Mouse (Mus musculus): ENCODE measurements around the gene Gm44805. TPM values are rescaled to one million over a fixed set of nuclear protein-coding genes. Genes with fewer than 3 reads are reported as not detected.

Gene Gm44805
- total RNA-seq (2022): 1 to 10 TPM in 2 of 4 experiments, under 1 TPM in 1, not detected in 1; 0.54 to 3.0 (median 1.9) TPM

DNA sequence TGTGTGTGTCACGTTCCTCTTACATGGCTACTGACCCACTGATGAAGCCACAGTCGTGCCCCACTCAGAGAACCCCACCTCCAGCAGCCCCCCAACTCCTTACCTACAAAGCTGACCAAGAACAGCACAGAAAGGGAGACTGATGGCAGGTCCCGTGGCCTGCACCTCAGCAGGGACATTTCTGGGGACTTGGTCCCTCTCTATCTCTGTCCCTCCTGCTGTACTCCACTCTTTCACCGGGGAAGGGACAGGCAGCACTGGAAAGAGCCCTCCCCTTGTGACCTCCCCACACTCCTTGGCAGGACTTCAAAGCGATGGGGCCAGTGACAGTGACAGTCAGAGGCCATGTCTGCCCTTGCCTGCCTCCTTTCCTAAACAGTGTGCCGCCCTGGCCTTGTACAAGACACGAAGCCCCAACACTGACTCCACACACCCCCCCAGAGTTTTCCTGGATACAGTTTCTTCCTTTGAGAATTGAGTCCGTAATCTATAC, at the start of gene Gm44805, which contains the start of gene Apoc4:
Gene Gm44805 (minus strand): TSS at position 222 of the 493 bp plus-strand sequence.
Gene Apoc4 (minus strand): TSS at position 278 of the 493 bp plus-strand sequence.
- peak; percentile 88 for DNase-seq

DNA sequence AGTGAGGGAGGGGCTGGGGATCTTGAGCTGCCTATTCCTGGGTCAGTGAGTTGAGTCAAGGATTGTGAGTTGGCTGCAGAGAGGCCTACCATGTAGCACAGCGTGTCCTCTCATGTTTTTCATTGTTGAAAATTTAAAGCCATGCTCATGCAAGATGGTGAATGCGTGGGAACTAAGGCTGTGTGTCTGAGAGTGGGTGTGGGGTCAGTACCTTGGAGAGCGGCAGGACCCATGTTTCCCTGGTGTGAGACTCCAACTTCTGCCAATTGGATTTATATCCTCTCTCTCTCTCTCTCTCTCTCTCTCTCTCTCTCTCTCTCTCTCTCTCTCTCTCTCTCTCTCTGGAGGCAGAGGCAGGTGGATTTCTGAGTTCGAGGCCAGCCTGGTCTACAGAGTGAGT, 45.3 kb upstream of the Gm44805 start:
- DNase-seq: no peak

DNA sequence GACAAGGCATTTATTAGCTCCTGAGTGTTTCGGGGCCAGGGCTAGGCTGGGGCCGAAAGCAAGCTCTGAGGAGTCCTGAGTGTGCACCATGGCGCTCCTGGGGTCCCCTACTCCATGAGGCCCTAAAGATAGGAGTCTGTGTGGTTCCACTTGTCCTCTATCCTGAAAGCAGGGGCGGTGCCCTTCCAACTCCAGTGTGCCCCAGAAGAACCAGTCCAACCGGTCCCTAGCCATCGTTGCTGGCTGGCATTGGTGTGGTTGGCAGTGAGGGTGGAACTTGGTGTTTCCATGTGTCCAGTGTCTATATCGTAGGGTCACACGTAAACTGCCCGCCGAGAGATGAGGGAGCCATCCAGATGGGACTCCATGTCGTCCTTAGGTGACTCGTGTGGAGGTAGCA, 42.9 kb upstream of the Gm44805 start:
- DNase-seq: no peak

DNA sequence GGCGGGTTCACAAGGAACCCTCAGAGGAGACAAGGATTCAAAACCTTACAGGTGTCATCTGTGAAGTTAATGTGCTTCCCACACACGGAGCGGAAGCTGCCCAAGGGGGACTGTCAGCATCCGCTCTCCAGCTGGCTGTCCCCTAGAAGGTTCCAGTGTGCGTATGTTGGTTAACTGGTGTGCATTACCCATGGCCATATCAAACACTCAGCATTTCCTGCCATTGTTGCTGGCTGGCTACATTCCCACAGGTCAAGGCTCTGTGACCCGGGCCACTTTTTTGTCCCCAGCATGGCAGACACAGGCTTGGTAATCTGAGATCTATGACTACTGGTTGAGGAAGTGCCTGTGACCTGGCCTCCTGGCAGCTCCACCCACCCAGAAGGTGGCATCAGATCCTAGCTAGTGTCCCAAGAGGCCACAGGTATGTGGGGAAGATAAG, 41.6 kb upstream of the Gm44805 start:
- DNase-seq: no peak

DNA sequence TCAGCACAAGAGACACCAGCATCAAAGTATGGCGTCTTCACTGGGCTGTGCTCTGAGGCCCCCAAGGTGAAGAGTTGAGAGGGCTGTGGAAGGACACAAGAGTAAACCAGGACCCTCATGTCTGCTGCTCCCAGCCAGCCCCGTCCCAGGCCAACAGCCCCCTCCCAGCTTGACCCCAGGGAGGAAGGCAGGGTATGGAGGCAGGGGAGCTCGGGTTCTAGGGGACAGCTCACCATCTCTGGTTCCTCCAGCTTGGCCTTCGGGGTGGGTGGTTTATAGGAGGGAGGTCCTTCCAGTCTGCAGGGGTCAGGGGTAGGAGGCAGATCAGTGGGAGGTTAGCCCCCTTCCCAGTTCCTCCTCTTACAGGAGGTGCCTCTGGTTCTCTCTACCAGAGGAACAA, 38.0 kb upstream of the Gm44805 start:
- DNase-seq: no peak

DNA sequence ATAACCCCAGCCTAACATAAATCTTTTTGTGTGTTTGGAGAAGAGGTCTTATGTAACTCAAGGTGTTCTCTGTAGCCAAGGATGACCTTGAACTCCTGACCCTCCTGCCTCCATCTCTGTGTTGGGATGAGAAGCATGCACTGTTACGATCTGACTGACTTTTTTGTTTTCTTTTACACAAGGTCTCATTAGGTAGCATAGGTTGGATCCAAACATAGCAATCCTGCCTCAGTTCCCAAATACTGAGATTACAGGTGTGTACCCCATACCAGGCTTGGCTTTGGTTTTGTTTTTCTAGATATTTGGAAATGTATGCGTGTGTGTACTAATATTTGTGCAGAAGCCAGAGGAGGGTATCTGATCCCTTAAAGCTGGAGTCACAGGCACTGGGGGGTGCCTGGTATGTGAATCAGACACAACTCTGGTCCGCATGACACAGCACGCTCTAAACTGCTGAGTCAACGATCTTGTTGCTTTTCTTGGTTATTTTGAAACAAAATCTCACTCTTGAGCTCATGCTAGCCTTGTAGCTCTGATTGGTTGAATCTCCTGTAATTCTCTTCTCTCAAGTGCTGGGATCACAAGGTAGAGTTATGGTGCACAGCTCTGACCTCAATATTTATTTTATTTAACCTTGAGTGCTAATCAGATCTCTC, 37.2 kb upstream of the Gm44805 start:
- no peak for DNase-seq

DNA sequence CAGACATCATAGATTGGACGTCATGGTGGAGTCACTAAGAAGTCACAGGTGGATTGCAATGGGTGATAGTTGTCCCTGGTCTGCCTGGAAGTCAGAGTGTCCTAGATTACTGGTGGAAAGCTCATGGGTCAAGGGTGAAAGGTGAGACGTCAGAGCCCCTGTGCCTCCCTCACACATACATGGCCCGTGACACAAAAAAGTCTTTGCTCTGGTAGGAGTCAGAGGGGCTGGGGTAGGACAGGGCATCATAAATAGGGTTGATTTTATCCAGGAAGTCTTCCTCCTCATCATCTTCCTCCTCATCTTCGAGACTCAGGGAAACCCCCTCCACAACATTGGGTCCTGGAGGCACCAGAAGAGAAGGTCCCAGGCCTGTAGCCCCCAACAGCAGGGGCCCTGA, 36.1 kb upstream of the Gm44805 start:
- no peak for DNase-seq

DNA sequence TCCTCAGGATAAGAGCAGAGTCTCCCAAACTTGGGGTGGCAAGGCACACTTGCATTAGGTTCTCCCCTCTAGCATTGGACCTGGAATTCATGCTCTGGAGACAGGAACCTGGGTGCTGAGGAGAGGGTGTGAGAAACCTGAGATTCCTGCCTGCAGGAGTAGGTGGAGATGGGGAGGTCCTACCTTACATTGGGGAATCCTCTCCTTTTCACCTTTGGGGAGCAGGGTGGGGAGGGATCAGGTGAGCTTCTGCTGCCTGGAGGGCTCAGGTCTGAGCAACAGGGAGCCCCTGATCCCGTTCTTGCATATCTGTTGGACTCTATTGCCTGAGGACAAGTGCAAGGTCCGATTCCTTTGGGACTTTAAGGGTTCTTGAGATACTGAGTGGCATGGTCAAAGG, 35.6 kb upstream of the Gm44805 start:
- DNase-seq: no peak

DNA sequence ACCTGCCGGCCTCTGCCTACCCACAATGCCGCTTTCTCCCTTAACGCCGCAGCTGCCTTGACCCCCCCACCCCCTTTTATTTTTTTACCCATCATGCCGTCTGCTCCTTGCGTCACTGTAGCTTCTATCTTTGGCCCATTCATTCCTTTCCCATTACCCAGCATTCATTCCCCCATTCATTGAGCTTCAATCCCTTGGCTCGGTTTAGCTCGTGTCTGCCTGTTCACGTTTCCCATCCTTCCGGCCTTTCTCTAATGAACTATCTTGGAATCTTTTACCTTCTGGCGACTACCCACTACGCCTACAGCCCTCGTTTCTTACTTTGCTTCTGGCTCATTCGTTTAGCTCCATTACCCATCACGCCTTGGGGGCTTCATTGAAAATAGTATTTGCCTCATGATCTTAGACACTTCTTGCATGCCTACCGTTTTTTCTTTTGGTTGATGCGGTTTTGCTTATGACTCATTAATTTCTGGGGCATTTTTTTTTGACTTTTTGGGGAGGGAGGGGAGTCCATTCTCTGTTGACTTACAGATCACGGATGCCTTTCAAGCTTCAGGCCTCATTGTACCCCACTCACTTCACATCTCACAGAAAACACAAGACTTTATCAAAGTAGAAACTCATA, 34.9 kb upstream of the Gm44805 start:
- no peak for DNase-seq

DNA sequence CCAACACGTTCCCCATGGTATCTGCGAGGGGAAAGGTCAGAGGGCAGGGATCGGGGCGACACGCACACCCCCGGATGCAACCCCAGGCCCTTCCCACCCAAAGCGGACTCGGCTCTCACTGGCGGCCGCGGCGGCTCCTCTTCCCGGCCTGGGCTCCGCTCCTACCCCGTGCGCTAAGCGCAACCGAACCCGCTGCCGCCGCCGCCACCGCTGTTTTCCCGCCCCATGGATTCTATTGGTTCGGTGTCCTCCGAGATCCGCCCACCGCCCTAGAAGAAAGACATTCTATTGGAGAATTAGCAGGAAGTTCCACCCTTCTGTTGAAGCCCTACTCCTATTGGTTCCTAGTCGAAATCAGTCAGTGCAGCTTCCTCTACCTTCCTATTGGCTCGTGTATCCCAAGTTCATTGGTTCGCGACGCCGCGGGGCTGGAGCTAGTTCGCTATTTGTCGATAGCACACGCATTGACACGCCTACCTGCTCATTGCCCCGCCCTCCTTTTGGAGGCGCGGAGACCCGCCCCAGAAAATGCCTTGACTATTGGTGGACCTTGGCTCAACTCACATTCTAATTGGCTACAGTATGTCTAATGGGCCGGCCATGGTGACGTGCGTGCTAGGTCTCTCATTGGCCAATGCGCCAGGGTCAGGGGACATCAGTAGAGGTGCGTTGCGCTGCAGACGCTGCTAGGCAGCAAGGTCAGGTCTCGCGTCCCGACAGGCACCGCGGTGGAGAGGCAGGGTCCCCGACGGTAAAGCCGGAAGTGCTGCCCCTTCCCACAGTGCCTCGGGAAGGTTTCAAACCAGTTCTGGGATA, 34.2 kb upstream of the Gm44805 start, which contains the start of gene Tomm40:
Gene Tomm40 (minus strand): TSS at position 200 of the 816 bp plus-strand sequence.
- peak; percentile 100 for DNase-seq

DNA sequence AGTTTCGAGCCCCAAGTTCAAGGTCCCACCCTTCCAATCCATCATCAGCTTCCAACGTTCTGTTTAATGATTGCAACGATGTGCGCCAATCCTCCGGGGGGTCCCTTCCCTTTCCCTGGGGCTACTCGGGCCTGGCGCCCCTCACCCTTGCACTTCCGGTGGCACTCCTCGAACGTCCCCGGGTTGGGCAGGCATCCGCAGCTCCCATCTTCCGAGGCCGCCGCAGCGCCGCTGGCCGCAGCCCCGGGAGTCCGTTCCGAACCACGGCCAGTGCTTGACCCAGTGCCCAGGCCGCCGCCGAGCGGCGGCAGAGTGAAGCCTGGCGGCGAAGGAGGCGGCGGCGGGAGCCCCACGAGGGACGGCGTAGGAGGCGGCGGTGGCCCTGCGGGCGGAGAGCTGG, 33.6 kb upstream of the Gm44805 start:
- no peak for DNase-seq

DNA sequence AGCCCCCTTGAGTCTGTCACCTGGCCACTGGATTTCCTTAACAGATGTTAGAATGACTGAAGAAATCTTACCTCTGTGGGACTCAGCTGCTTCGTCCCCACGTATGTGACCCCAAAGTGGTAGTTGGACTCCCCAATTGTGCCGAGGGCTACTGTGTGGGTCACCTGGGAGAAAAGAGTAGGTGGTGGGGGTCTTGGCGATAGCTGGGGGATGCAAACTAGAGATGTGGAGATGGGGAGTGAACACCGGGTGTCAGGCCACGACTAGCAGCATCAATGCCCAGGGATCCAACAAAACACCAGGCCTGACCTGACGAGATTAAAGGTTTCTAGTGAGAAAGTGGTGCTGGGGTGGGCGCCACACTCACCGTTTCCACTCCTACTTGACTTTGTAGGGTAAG, 32.4 kb upstream of the Gm44805 start:
- no peak for DNase-seq

DNA sequence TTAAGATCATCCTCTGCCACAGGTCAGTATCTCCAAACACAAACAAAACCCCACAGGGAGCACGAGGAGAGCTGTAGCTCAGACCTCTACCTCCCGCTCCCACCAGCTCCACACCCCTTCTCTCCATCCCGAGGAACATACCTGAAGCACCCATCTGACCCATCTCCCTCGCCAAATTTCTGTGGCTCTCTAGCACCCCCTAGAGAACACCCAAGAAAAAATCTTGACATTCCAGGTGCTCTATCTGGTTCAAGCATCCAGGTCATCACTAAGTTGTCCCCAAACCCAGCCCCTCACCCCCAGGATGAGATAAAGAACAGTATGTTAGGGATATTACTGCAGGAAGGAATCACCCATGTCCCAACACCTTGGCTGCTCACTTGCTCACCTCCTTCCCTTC, 32.0 kb upstream of the Gm44805 start:
- no peak for DNase-seq

DNA sequence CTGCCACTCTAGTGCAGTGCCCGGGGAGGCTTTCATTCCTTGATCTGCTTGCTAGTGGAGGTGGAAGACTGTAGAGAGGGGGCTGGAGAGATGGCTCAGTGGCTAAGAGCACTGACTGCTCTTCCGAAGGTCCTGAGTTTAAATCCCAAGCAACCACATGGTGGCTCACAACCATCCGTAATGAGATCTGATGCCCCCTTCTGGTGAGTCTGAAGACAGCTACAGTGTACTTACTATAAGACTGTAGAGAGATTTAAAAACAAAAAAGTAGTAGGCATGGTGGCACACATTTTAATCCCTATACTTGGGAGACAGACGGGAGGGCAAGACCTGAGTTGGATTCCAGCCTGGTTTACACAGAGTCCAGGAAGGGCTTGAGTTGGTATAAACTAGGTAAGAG, 31.2 kb upstream of the Gm44805 start:
- DNase-seq: no peak

DNA sequence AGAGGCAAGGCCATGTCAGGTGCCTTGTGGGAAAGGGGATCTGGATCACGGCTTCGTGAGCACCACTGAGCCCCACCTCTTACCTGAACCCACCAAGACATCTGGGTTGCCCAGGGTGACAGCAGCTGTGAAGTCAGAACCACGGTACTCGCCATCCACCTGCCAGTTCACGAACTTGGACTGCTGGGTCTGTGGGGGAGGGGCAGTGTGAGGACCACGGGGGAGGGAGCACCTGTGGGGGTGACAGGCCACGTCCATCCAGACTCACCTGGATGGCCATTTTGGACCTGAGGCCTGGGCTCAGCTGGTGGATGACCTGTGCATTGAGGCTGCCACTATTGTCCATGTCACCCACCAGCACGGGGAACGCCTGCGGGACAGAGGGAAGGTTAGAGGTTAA, 29.4 kb upstream of the Gm44805 start:
- no peak for DNase-seq

DNA sequence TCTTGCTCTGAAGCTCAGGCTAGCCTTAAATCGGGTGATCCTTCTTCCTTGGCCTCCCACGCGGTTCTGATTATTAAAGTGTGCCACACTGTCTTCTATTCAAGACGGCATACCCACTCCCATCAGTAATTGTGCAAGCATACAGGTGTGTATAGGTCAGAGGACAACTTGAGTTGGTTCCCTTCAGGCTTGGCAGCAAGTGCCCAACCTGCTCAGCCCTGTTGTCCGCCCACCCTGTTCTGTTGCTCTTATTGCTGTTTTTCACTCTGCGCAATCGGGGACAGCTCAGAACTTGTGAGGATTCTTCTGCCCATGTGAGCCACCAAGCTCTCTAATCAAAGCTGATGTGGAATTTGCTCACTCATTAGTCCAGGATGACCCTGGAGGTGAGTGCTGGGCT, 24.0 kb upstream of the Gm44805 start:
- DNase-seq: no peak

DNA sequence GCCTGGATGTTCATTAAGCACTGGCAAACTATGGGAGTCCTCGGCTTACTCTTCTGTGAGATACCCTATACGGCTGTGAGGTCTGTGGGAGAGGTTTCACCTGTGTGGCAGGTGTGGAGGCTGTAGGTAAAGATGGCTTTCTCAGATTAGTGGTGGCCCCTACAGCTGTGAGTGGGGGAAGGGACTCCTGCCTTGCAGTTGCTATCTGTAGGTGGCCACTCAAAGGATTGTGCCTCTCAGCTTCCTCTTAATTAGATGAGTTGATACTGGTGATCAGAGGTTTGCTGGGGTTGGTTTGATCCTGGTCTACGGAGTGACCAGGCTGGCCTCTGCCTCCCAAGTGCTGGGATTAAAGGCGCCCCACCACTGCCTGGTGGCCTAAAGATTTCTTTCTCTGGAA, 23.3 kb upstream of the Gm44805 start:
- DNase-seq: no peak

DNA sequence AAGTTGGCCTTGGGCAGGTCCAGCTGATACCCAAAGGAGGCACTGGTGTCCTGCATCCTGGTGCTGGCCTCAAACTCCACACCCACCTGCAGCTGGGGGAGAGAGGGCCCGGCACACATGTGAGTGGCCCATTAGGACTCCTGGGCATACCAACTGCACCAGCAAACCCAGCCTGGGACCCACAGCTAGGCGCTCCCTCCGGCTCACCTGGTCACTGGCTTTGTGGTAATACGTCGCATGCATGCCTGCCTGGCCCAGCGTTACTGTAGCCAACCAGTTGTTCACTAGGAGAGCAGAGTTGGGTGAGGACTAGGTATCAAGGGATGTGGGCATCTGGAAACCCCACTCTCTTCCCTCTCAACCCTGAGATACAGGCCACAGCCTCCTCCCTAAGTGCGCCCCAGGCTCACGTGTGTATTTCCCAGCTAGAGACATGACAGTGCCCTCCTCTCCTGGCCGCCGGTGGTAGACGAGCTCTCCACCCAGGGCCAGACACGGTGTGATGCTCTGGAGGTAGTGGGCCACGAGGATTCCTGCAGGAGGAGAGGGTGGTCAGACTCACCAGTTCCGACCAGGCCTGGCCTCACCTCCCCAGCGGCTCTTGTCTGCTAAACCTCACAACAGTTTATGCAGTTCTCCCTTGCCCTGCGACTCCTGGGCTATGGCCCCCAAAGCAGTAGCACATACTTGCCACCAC, 21.8 kb upstream of the Gm44805 start:
- no peak for DNase-seq

DNA sequence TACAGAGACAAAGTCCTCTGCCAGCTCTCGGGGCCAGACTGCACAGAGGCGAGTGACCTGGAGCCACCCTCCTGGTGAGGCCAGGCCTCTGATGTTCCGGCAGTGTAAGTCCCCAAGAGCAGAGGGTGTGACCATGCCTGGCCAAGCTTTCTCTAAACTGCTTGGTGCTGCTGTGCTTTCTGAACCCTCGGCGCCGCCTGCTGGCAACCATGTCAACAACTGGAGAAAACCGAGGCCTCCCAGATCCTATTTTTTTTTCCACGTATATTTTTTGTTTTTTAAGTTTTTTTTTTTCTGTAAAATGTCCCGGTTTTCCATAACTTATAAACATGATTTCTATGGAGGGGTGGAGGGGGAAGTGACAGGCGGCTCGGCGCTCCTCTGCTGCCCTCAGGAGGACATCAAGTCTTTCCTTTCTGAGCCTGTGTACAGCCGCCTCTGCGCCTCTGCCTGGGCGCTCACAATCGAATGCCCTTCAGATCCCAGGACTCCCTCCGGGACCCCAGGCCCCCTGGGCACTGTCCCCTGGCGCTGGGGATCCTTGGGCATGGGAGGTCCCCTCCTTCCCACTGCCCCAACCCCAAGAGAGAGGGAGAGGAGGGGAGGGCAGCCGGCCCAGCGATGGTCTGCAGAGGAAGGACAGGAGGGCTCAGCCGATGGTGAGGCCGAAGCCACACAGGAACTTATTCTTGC, 20.0 kb upstream of the Gm44805 start:
- DNase-seq: peak; percentile 67

DNA sequence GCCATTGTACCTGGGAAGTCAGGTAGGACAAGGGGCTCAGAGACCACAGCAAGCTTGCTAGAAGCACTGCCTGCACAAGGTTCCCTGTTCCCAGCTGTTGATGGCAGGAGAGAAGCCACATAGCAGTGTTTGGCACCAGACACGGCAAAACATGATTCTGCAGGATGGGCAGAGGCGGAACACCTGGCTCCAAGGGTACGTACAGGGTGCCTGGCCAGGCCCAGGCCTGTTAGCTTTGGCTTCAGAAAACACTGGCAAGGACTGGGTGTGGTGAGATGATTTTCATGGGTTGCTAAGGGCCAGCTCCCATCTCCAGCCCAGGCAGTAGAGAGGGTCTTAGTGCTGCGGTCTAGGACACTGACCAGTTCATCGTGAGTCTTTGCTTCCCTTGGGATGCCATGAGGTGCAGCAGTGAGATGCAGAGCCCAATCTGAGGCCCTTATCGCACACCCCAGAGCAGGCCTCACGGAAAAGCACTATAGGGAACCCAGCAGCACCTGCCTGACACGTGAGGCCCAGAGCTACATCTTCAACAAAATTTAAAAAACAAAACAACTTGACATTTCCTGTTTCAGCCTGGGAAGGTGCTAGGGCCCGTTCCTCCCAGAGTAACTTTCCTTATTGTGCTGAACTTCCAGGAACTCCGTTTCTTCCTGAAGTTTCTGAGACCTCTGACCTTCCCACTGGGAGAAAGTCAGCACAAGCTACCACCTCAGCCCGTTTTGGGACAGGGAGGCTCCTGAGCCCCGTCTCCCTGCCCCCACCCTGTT, 19.3 kb upstream of the Gm44805 start:
- DNase-seq: no peak

DNA sequence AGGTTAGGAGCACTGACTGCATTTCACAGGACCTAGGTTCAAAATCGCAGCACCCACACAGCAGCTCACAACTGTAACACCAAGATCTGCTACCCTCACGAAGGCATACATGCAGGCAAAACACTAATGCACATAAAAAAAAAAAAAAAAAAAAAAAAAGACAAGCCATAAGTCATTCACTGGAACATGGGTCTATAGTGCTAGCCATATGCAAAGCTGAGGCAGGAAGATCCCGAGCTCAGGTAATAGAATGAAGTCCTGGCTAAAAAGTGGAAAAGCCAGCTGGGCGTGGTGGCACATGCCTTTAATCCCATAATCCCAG, 18.6 kb upstream of the Gm44805 start:
- no peak for DNase-seq
